Mouse (Mus musculus) cortical plate, adult 2 months (tissue): ENCODE results near the gene Tgif1.

ENCODE experiments used
- CTCF ChIP-seq: fragments of 200-500 bp; IDR thresholded peaks from 2 replicates; pipeline ENCODE4 v1.5.1; 2011; ENCODE audit warnings: mild to moderate bottlenecking, control low read depth, low read length; ENCODE audit not compliant: insufficient read depth; ENCODE audit errors: extremely low read depth
- POLR2A ChIP-seq: fragments of 200-500 bp; IDR thresholded peaks from 2 replicates; pipeline ENCODE4 v1.6.1; 2011; ENCODE audit warnings: mild to moderate bottlenecking, low read length, control low read depth; ENCODE audit not compliant: insufficient read depth; ENCODE audit errors: extremely low read depth

DNA sequence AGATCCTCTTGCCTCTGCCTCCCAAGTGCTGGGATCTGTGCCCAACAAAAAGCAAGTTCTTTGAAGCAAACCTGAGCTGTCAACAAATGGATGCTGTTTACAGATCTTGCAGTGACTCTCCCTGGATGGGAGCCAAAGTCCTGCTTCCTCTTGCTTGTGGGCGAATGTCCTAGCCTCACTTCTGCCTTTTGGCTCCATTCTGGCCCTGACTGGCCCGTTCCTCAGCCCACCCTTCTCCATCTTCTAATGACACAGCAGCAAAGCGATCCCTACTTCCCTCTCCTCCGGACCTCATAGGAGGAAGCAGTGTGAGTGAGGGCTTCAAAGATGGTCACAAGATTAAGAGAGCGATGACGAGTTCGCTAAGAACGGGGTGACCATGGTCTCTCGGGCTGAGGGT is 20.8 kb downstream of the Tgif1 start:
- TF ChIP-seq POLR2A (no peak), CTCF (no peak)
